Mouse (Mus musculus) layer of hippocampus, postnatal 10 days (tissue): ENCODE data around the gene Svs1. TPM values are rescaled to one million over a fixed set of nuclear protein-coding genes. Genes with fewer than 3 reads are reported as not detected.

Experiments
- total RNA-seq, 2 experiments: library from RNA; stranded (reverse); gene quantifications; 2 replicates each; pipeline ENCODE4 v1.2.3; 2021

Svs1 gene
- total RNA-seq, 2 experiments from 2014 or later: not detected

Other genes starting within 250 kb of the Svs1 start
- 1 to 10 TPM; 3.0 to 3.2 TPM for gene Gimap1, start 247.8 kb upstream of the Svs1 start, total RNA-seq
- 1 to 10 TPM in 1 of 2 experiments, under 1 TPM in 1; 0.98 to 1.2 TPM for gene Gimap5, start 240.7 kb upstream of the Svs1 start, total RNA-seq
- gene Gimap3, start 216.0 kb upstream of the Svs1 start, total RNA-seq: not detected
- gene Tmem176a, start 145.9 kb upstream of the Svs1 start, total RNA-seq: 10 to 100 TPM; 14.7 to 15.4 TPM
- 10 to 100 TPM; 45.6 to 47.8 TPM for gene Tmem176b, start 145.4 kb upstream of the Svs1 start, total RNA-seq
- gene Aoc1, start 114.0 kb upstream of the Svs1 start, total RNA-seq: not detected
- gene 1600015I10Rik, start 57.0 kb upstream of the Svs1 start, total RNA-seq: not detected
- gene Doxl2, start 11.9 kb upstream of the Svs1 start, total RNA-seq: not detected
- gene Gpnmb, start 49.7 kb downstream of the Svs1 start, total RNA-seq: under 1 TPM; 0.53 to 0.58 TPM
- 10 to 100 TPM; 24.5 to 34.2 TPM for gene Malsu1, start 86.9 kb downstream of the Svs1 start, total RNA-seq
- gene Igf2bp3, start 228.1 kb downstream of the Svs1 start, total RNA-seq: 1 to 10 TPM; 1.4 TPM